Mouse (Mus musculus) brown adipose tissue, adult 24 weeks (tissue): Measurements from ENCODE around the gene Sptb. TPM values are rescaled to one million over a fixed set of nuclear protein-coding genes. Genes with fewer than 3 reads are reported as not detected.
A peak's percentile ranks its signal among the peaks of the same experiment; 100 is the strongest.

Experiments
- H3K27ac ChIP-seq: fragments of 200-500 bp; replicated peaks from 2 replicates; pipeline ENCODE4 v1.5.1; 2012; ENCODE audit warnings: low read depth, mild to moderate bottlenecking, low read length
- H3K4me1 ChIP-seq: fragments of 200-500 bp; 2 replicates; pipeline ENCODE4 v1.6.1; 2012; ENCODE audit warnings: low read length, mixed read lengths; ENCODE audit not compliant: control insufficient read depth, insufficient read depth, insufficient read length
- H3K4me3 ChIP-seq: fragments of 200-500 bp; 2 replicates; pipeline ENCODE4 v1.5.1; 2012; ENCODE audit warnings: low read depth, mild to moderate bottlenecking, low read length, moderate library complexity; ENCODE audit not compliant: insufficient read depth
- polyA plus RNA-seq: library from polyadenylated mRNA; stranded (reverse); fragments of >200 nt; gene quantifications from 2 replicates; pipeline ENCODE4 v1.2.4, GENCODE M21; 2012; ENCODE audit not compliant: missing spikeins, insufficient read depth, insufficient read length

Sptb gene
- 1.1 and 1.3 TPM in 2 replicates for polyA plus RNA-seq

DNA sequence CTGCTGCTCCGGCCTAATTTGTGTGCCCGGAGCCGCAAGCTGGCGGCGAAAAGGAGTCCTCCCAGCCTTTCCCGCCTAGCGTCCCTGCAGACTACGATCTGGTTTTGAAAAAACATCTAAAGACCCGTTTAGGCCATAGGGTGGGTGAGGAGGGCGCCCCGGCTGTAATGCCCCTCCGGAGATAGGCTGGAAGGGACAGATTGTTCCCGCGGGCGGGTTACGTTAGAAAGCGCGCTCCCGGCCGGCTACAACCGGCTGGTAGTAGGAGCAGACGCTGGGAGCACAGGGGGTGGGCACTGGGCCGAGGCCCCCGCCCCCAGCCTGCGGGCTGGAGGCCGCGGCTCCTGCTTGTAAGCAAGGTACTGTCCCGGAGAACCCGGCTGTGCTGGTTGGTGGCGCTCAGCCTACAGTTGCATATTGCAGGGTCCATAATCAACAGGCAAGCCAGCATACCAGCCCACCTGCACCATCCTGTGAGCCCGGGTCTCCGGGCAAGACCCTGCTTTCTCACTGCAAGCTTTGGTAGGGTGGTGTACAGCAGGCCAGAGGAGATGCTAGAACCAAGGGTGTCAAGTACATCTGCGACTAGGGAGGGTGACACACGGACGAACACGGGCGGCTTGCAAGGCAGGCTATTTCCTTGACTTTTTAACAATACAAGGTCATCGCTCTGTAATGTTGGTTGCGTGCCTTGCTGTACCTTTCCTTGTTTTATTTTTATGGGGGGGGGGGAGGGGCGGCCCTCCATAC lies at the start of gene Sptb:
Gene Sptb (minus strand): TSS at position 197 of the 750 bp plus-strand sequence.
- Histone ChIP-seq H3K27ac (no peak within 1 kb of the TSS), H3K4me3 (peak within 1 kb of the TSS; percentile 84), H3K4me1 (no peaks in the 10 kb centered on the region; the same call in 1 of the 2 replicates)

DNA sequence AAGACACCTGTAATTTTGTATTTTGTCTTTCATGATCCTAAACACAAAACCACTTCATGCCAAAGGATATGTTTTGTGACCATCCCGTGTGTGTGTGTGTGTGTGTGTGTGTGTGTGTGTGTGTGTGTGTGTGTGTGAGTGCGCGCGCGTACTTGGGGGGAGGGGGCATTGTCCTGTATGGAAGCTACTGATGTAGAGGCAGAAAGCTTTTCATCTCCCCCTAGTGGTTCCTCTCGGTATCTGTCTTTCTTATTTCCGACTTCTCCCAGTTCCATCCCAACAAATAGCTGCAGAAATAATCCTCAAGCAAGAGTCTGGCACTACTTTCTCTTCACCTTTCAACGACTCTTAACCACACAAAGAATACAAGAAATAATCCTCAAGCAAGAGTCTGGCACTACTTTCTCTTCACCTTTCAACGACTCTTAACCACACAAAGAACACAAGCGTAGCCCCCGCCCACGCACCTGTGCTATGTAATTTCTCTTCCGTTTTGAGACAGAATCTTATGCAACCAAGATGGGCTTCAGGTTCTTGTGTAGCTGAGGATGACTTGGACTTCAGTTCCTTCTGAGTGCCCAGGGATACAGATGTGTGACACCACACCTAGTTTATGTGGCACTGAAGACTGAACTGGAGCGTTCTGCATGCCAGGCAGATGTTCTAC lies 42.4 kb upstream of the Sptb start:
- no peaks in the 10 kb centered on the region for H3K4me1 ChIP-seq
- H3K27ac ChIP-seq, result no peak overlapping the region
- no peak overlapping the region for H3K4me3 ChIP-seq

DNA sequence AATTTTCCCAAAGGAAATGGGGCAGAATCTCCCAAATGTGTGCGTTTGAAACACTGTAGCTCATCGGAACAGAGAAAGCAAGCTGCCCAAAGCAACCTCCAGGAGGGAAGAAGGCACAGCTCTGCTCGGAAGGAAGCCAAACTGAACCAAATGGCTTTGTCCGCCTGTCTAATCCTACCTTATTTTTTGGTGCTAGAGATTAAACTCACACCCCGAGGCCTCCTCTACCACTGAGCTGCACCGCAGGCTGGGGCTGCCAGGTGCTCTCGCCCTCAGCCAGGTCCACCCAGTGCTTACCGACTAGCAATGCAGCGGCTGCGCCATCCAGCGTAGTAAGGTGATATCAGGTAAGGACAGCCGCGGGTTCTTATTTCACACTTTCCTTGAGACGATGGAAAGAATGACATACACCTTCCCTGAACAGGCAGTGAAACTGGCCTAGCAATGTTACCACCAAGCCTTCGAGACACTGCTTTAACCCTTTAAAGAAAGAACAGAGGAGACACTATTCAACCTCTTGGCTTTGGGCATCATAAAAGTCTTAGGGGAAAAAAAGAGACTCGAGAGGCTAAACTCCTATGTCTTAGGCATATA lies 40.6 kb upstream of the Sptb start:
- H3K27ac ChIP-seq, result no peak overlapping the region
- H3K4me1 ChIP-seq, result no peaks in the 10 kb centered on the region
- no peak overlapping the region for H3K4me3 ChIP-seq

DNA sequence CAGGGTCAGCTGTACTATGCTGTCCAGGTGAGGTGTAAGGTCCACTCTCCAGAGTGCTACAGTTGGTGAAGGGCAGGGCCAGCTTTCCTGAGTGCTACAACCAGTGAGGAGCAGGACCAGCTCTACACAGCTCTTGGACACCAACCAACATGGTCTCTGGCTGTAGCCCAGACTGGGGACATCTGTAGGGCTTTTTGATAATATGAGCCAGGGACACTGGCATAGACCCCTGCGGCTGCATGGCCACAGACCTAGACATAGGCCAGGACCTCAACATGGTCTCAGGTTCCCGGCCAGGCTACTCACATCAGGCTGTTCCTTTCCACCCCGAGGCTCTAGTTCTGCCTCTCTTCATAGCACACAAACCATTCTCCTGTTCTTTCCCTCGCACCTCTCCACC lies 17.6 kb upstream of the Sptb start:
- Histone ChIP-seq H3K27ac (no peak overlapping the region), H3K4me1 (no peaks in the 10 kb centered on the region), H3K4me3 (no peak overlapping the region)

DNA sequence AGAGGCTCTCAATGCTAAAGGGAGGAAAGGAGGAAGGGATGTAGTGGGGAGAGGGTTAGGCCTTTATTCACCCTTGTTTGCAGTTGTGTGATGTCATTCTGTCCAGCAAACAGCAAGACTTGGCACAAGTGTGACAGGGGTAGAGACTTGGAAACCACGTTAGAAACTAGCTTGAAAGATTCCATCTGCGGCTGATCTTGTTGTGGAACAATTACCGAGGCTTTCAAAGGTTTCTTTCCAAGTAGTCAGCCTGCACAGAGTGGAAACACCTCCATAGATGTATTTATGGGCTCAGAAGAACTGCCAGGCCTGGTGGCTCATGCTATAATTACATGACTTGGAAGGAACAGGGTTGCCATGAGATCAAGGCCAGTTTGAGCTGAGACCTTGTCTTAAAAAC lies 11.7 kb upstream of the Sptb start:
- Histone ChIP-seq H3K27ac (no peak overlapping the region), H3K4me3 (no peak overlapping the region), H3K4me1 (no peaks in the 10 kb centered on the region)

DNA sequence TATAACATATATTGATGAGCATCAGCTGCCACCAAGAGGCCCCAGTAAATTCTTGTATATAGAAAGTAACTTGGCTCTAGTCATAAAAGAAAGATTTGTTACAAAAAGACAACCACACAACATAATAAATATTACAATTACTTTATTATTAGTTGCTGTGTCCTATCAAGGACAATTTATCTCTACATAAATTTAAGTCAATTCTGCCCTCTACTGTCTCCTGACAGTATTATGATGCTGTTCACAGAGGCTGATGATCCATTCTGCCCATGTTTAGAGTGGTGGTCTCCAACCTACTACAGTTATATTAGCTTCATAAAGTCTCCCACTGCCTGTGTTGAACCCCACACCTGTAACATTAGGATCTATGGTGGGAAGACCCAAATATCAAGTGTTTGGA lies 10.2 kb upstream of the Sptb start:
- H3K4me3 ChIP-seq, result no peak overlapping the region

DNA sequence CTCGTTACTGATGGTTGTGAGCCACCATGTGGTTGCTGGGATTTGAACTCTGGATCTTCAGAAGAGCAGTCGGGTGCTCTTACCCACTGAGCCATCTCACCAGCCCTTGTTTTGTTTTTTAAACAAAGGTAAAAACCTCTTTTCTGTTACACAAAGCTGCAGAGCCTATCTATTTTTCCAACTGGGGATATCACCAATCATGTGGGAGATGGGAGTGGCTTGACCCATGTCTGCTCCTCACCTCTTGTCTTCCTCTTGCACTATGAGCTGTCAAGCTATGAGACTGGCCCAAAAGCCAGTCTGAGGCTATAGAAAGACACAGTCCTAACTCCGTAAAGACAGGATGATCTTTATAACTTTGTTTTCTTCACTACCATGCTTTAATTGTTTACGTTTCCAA lies 8.0 kb upstream of the Sptb start:
- no peaks in the 10 kb centered on the region for H3K4me1 ChIP-seq
- no peak overlapping the region for H3K4me3 ChIP-seq
- no peak overlapping the region for H3K27ac ChIP-seq

More for the DNA sequence above, 10.2 kb upstream of the Sptb start:
- no peaks in the 10 kb centered on the region for H3K4me1 ChIP-seq
- no peak overlapping the region for H3K27ac ChIP-seq

DNA sequence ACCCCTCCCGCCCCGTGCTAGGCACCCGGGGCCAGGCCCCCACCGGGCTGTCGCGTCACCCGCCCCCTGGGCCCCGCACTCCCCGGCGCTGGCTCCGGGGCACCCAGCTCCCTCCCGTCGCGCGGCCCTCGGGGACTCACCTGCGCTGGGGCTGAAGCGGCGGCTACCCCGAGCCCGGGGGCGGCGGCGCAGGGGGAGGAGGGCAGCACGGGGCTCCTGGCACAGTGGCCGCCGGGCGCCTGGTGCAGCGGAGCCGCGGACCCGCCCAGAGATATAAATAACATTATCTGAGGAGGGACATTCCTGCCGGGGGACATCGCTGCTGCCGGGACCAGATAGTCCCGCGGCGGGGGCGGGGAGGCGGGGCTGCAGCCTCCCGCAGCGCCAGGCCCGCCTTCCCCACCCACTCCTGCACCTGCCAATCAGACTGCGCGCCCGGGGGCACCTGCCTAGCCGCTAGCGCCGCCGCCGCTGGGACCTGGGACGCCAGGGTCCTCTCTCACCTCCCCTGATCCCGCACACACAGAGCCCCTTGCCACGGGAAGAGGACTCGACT lies 474 bp downstream of the Sptb start:
- Histone ChIP-seq H3K4me1 (no peaks in the 10 kb centered on the region; the same call in 1 of the 2 replicates), H3K4me3 (peak overlapping the region; percentile 84), H3K27ac (no peak overlapping the region)

DNA sequence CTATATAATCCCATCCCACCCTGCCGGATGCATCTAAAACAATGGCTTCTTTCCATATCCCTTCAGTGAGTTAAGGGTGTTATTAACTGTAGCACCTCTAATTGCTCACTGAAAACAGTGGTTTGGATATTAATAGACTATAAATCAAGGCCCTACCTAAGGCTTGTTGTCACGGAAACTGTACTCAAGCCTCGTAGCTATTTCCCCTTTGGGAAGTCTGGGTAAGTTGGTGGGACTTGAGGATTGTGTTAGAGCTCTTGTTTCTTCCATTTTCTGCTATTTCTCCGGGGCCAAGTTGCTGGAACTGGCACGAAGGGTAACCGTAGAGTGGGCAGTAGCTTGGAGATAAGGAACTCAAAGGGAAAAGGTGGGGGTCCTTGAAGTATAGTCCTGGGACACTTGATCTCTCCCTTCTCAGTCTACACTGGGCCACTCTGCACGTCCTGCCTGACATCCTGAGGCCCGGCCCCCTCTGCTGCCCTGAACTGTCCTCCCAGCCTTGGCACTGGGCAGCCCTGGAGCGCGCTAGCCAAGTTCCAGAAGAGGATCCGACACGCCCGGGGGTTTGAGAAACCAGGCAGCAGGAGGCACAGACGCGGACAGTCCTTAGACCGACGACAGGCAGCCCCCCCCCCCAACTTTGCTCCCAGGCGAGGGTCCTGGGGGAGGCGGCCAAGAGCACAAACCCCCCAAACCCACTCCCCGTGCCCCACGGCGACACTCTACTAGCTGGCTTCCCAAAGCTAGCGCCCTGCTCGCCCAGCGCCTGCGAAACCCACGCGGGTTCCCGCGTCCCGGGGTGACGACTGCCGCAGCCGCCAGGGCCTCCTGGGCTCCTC lies 1.2 kb downstream of the Sptb start:
- H3K27ac ChIP-seq, result no peak overlapping the region

DNA sequence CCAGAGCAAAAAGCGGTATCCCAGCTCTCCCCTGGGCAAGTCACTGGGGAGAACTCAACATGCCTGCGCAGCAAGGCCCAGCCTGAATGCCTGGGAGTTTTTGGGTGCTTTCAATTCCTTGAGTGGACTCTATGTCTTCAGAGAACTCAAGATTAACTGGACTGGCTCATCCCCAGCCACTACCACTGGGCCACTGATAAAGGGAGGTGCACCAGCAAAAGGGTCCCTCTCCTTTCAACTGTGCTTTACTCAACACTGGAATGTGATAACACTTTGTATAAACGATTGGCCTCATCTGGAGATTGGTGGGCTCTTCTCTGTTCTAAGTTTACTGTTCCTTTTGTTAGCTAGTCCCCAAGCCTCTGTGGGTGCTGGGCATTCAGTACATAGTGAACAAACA lies 2.2 kb downstream of the Sptb start:
- Histone ChIP-seq H3K4me1 (no peaks in the 10 kb centered on the region; the same call in 1 of the 2 replicates), H3K27ac (no peak overlapping the region), H3K4me3 (no peak overlapping the region)

More for the DNA sequence above, 1.2 kb downstream of the Sptb start:
- no peaks in the 10 kb centered on the region; the same call in 1 of the 2 replicates for H3K4me1 ChIP-seq
- peak overlapping the region; percentile 84 for H3K4me3 ChIP-seq

DNA sequence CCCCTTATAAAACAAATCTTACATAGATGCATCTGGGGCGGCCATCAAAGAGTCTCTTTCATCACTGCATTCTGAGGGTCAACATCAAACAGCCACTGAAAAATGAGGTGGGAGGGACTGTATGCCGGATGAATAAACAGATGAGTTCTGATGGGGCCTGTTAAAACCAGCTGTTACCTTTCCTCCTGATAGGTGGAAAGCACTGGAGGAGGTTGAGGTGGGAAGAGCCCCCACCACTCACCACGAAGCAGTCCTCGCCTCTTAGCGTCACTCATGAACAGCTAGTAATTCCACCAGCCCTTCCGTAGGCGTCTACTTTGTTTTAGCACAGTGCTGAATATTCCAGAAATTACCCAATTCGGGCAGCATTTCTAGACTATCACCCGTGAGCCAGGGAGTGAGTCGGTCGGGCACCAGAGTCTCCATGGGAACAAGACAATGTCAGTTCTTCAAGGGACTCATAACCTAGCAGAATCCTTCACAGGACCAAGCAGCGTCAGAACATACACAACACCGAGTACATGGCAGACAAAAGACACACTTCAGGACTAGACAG lies 13.9 kb downstream of the Sptb start:
- H3K4me1 ChIP-seq, result no peaks in the 10 kb centered on the region
- no peak overlapping the region for H3K27ac ChIP-seq
- H3K4me3 ChIP-seq, result no peak overlapping the region

DNA sequence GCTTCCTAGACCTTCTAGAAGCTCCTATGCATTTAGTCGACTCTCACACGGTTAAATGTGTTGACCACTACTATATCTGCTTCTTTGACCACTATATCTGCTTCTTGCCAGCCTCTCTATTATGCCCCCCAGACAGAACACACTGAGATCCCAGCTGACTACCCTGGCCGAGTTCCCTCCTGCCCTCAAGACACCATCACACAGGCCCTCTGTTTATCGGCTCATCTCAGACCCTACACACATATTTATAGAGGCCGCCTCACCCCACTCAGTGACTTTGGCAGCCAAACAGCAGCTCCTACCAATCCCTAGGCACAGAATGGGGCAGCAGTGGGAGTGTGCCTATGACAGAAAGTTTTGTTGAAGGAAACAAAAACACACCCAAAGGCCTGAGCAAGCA lies 14.6 kb downstream of the Sptb start:
- Histone ChIP-seq H3K4me1 (no peaks in the 10 kb centered on the region), H3K27ac (no peak overlapping the region), H3K4me3 (no peak overlapping the region)

DNA sequence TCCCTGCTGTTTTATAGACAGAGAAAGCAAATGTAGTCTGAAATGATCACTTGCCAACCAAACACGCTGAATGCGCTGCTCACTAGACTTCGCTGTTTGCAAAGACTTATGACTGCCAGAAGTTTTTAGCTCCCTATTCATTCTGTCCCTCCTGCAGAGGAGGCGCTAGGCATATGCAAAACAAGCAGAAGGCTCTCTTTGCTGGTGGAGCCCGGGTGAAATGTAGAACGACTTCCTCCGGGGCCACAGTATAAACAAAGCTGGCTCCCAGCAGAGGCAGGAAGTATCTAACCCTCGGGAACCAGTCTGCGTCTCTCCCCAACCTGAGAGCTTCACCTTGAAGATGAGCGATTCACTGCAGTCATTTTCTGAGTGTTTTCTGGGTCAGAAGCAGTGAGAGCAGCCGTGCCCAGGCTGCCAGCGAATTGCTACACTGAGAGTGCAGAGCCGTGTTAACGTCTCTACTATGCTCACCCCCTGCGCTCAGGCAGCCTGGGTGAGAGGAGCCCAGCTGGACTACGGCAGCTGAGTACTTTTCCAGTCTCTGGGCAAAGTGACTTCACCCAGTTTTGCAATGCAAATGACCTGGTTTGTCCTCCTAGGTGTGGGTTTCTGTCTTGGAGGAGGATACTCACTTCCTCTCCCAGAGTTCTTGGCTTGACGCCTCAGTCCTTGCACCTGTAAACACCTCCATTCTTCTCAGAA lies 15.4 kb downstream of the Sptb start:
- no peak overlapping the region for H3K4me3 ChIP-seq
- no peak overlapping the region for H3K27ac ChIP-seq
- no peaks in the 10 kb centered on the region for H3K4me1 ChIP-seq
